Mouse (Mus musculus) cerebellum, adult 2 months (tissue): ENCODE data around the gene Pip5kl1. TPM values are rescaled to one million over a fixed set of nuclear protein-coding genes. Genes with fewer than 3 reads are reported as not detected.

Experiments
- DNase-seq, 2 experiments: peaks; one replicate each; pipeline ENCODE4 v3.0.0; 2021
- H3K27ac ChIP-seq: fragments of 200-500 bp; 2 replicates; pipeline ENCODE4 v1.5.1; 2012; ENCODE audit warnings: low read length, control low read depth, inconsistent platforms; ENCODE audit not compliant: insufficient read depth
- H3K27me3 ChIP-seq: fragments of 200-500 bp; 2 replicates; pipeline ENCODE4 v1.6.1; 2012; ENCODE audit warnings: inconsistent platforms, mild to moderate bottlenecking, low read length, moderate library complexity; ENCODE audit not compliant: control insufficient read depth, insufficient read depth
- H3K4me1 ChIP-seq: fragments of 200-500 bp; 2 replicates; pipeline ENCODE4 v1.6.1; 2011; ENCODE audit warnings: low read length; ENCODE audit not compliant: control insufficient read depth, insufficient read depth
- H3K4me3 ChIP-seq: fragments of 200-500 bp; replicated peaks from 2 replicates; pipeline ENCODE3; 2011; ENCODE audit warnings: mild to moderate bottlenecking, low read depth, low read length, control low read depth; ENCODE audit not compliant: insufficient read depth
- CTCF ChIP-seq: fragments of 200-500 bp; IDR thresholded peaks from 2 replicates; pipeline ENCODE4 v1.5.1; 2011; ENCODE audit warnings: low read depth, mild to moderate bottlenecking, control low read depth, low read length, moderate library complexity, borderline replicate concordance; ENCODE audit not compliant: insufficient read depth
- POLR2A ChIP-seq: fragments of 200-500 bp; IDR thresholded peaks from 2 replicates; pipeline ENCODE4 v1.6.1; 2011; ENCODE audit warnings: low read length, control low read depth, borderline replicate concordance; ENCODE audit not compliant: insufficient read depth
- WGBS: fragments of 180-500 bp; shearing (Covaris S2); methylation state at CpG from one replicate; pipeline ENCODE4 v1.1.7; 2018; 5-methylcytosine and 5-hydroxymethylcytosine counted together
- polyA plus RNA-seq: library from polyadenylated mRNA; depleted of rRNA; stranded (reverse); fragments of >200 nt; gene quantifications from 2 replicates; pipeline ENCODE4 v1.2.3, GENCODE M21; 2012

Pip5kl1 gene
- polyA plus RNA-seq, 1 experiment: 28.4 TPM

DNA sequence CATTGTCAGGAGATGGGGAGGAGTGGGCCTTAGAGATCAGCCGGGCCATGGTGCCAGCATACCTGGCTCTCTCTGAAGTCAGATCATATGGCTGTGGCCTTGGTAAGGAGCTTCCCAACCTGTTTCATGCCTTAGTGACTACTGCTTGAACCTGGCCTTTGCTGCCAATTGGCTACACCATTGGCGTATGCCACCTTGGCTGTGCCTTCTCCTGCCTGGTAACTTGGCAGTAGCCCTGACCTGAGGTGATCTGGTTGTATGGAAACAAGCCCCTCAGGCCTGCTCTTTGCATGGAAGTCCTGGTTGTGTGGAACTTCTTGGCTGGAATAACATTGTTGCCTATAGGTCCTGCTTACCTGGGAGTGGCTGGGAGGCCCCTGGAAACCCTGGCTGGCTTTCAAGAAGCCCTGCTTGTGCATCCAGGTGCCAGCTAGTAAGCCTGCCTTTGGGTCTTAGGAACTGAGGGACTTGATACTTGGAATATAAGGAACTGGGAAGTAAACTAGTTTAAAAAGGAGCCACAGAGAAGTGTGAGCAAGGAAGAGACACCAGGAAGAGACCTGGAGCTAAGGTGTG lies 33.2 kb upstream of the Pip5kl1 start:
- WGBS: 16% methylated on average over 2 of the region's 2 CpGs
- TF ChIP-seq POLR2A (no peak), CTCF (no peak)
- no peaks in the 10 kb centered on the region for H3K27me3 ChIP-seq
- peak; percentile 78 to 89 for DNase-seq
- H3K4me1 ChIP-seq: peaks cover 57% of the 10 kb centered on the region
- peak overlapping the region; percentile 70 for H3K27ac ChIP-seq
- H3K4me3 ChIP-seq: no peak overlapping the region

- 84% methylated on average over 4 of the region's 4 CpGs for WGBS
- Histone ChIP-seq H3K27ac (peak overlapping the region; percentile 9; the same call in 1 of the 2 replicates), H3K27me3 (no peaks in the 10 kb centered on the region), H3K4me3 (no peak overlapping the region), H3K4me1 (peaks cover 62% of the 10 kb centered on the region)
- TF ChIP-seq POLR2A (no peak), CTCF (no peak)
- DNase-seq: no peak
Observed at GRCm38 (mm10) chr2:32541986-32542573, 32.5 kb upstream of the Pip5kl1 start.

DNA sequence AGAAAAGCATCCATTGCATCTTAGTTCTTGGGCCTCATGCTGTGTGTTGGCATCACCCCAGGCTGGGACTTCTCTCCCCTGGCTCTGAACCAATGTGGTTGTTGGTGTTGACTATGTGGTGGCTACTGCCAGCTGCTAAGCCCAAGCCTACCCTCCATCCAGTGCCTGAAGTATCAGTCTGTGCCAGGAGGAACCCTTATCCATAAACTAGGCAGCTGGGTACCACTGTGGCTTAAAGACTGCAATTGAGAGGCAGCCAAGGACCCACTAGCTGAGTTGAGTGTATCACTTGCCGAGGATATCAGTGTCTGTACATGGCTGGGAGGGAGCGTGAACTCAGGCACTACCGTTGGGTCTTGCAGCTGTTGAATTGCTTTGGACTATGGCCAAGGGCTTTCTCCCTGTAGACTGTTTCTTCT lies 31.6 kb upstream of the Pip5kl1 start:
- Histone ChIP-seq H3K4me1 (peaks cover 59% of the 10 kb centered on the region), H3K4me3 (no peak overlapping the region), H3K27me3 (no peaks in the 10 kb centered on the region), H3K27ac (no peak overlapping the region)
- WGBS: 39% methylated on average over 3 of the region's 3 CpGs
- peak; percentile 57 to 63 for DNase-seq
- TF ChIP-seq CTCF (no peak), POLR2A (no peak)

- H3K27ac ChIP-seq: peak overlapping the region; percentile 3; the same call in 1 of the 2 replicates
- WGBS: 94% methylated on average over 1 of the region's 1 CpGs
- peaks cover 54% of the 10 kb centered on the region for H3K4me1 ChIP-seq
- no peak for DNase-seq
- no peak overlapping the region for H3K4me3 ChIP-seq
- H3K27me3 ChIP-seq: no peaks in the 10 kb centered on the region
- TF ChIP-seq POLR2A (no peak), CTCF (no peak)
Observed at GRCm38 (mm10) chr2:32546951-32547350, 27.6 kb upstream of the Pip5kl1 start.

DNA sequence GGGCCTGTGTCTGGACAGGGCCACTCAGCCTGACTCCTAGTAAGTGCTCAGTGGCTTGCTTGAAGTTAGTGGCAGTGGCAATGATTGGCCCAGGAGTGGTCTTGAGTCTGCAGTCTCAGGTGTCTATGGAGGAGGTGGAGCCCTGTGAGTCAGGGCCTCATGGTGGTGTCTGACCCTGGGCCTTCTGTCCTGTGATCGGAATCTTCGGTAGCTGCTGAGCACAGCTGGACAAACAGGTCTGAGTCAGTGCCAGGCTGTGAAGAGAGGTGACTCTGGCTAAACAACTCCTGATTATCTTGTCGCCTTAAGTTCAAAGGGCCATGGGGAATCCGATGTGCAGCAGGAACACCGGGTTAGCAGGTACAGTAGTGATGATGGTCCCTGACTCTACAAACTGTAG lies 27.2 kb upstream of the Pip5kl1 start:
- H3K27me3 ChIP-seq: no peaks in the 10 kb centered on the region
- 88% methylated on average over 5 of the region's 5 CpGs for WGBS
- peaks cover 54% of the 10 kb centered on the region for H3K4me1 ChIP-seq
- no peak for TF ChIP-seq POLR2A
- TF ChIP-seq CTCF: no peak
- no peak for DNase-seq
- H3K27ac ChIP-seq: no peak overlapping the region
- no peak overlapping the region for H3K4me3 ChIP-seq

DNA sequence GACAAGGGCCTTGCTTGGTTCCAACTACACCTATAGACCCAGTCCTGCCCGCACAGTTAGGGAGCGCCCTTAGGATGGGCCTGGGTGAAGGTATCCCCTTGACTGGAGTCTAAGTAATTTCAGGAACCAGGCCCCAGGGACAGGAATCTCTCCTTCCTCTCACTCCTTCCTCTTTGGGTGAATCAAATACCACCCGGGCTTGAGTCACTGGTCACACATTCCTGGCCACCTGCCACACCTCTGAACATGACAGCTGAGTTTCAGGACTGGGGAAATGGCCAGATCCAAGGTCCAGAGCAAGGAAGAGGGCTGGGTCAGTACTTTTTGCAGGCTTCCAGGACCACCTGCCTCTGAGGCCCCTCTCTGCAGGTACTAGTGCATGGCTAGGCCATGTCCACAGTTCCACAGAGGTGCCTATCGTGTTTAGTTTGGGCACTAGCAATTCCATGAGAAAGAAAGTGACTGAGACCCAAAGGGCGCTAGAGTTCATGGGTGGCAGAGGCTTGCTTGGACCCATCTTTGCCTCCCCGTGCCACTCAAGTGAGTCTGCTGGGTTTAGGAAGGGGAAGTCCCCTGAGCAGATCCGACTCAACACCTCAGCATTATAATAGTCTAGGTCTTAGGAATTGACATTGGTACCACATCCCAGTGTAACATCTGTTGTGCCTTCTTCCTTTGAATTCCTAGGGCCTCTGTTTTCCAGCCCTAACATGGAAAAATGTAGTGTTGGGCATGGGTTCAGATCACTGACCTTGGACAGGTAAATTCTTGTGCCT lies 26.4 kb upstream of the Pip5kl1 start:
- H3K27ac ChIP-seq: no peak overlapping the region
- no peaks in the 10 kb centered on the region for H3K27me3 ChIP-seq
- DNase-seq: peak in 1 of 2 experiments; percentile 49
- peaks cover 49% of the 10 kb centered on the region for H3K4me1 ChIP-seq
- 82% methylated on average over 7 of the region's 7 CpGs for WGBS
- TF ChIP-seq CTCF (no peak), POLR2A (no peak)
- H3K4me3 ChIP-seq: no peak overlapping the region

DNA sequence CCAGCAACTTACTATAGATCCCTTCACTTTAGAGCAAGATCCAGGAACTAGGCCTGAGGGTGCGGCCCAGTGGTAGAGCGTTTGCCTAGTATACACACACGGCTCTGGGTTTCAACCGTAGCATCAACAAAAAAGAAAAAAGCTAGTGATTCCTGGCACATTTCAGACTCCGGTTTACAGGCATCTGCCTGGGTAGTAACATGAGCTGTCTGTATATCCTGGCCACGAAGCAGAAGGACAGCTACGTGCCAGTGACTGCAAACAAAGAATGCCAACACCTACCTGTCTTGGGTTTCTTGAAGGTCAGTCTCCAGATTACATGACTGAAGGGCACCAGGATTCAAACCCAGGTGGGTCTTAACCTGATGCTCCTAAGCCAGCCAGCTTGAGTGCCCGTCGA lies 25.4 kb upstream of the Pip5kl1 start:
- WGBS: 57% methylated on average over 9 of the region's 9 CpGs
- TF ChIP-seq CTCF (no peak), POLR2A (no peak)

DNA sequence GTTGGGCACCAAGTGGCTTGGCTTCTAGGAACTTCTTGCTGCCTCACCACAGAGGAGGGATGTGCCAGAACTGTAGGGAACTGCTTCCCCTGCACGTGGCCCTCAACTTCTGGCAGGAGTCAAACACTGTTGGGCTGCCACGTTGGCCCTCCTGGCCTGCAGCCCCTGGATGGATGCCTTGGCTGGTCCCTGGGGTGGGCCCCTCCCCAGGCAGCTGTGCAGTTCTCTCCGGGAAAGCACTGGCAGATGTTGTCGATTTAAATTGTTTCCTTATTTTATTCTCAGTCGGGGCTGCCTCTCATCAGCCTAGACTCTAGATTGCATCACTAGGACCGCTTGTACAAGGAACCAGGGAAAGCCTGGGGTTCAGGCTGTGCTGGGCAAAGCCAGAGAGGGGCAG lies 24.8 kb upstream of the Pip5kl1 start:
- peak; percentile 29 to 43 for DNase-seq
- TF ChIP-seq POLR2A (no peak), CTCF (no peak)
- no peak overlapping the region for H3K4me3 ChIP-seq
- no peaks in the 10 kb centered on the region for H3K27me3 ChIP-seq
- H3K4me1 ChIP-seq: peaks cover 45% of the 10 kb centered on the region
- WGBS: 22% methylated on average over 6 of the region's 6 CpGs
- H3K27ac ChIP-seq: 0 out of 2 replicates have a peak overlapping the region, but pooled peaks have one; percentile 40

More for the DNA sequence above, 25.4 kb upstream of the Pip5kl1 start:
- Histone ChIP-seq H3K4me1 (peaks cover 45% of the 10 kb centered on the region), H3K27ac (no peak overlapping the region), H3K4me3 (no peak overlapping the region), H3K27me3 (no peaks in the 10 kb centered on the region)
- DNase-seq: no peak
